Mouse (Mus musculus) layer of hippocampus, adult 9-10 months (tissue): Measurements from ENCODE around the gene H2-Eb1.
A peak's percentile ranks its signal among the peaks of the same experiment; 100 is the strongest.
"Not testable (repeated sequence)": the region's sequence is repeated elsewhere in the genome, so short reads cannot be mapped to it uniquely, and the experiment has no call there.

Experiments
- DNase-seq: peaks from one replicate; pipeline ENCODE4 v3.0.0; 2022; ENCODE audit warnings: low spot score

The H2-Eb1 gene

DNA sequence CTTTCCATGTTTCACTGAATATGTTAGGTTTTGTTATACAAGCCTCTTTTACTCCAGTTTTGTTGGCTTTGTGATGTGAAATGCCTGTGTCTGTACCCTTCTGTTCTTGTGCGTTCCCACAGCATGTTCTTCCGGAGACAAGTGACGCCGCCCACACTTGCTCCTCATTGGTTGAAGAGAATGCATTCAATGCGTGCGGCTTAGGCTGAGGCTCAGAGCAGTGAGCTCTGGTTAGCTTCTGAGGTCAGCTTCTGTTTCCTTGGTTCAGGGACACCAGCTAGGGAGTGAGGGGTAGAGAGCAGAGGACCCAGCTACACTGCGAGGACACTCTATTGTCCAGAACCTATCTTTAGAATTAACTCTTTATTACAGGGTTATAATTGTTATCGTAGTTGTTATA, 14.1 kb upstream of the H2-Eb1 start:
- DNase-seq = peak; percentile 79

- DNase-seq = no peak
Observed at GRCm38 (mm10) chr17:34292570-34292969, 13.1 kb upstream of the H2-Eb1 start.

- no peak for DNase-seq
Observed at GRCm38 (mm10) chr17:34293533-34293932, 12.1 kb upstream of the H2-Eb1 start.

GRCm38 (mm10) chr17:34294249-34294648, 11.4 kb upstream of the H2-Eb1 start:
- no peak for DNase-seq

DNA sequence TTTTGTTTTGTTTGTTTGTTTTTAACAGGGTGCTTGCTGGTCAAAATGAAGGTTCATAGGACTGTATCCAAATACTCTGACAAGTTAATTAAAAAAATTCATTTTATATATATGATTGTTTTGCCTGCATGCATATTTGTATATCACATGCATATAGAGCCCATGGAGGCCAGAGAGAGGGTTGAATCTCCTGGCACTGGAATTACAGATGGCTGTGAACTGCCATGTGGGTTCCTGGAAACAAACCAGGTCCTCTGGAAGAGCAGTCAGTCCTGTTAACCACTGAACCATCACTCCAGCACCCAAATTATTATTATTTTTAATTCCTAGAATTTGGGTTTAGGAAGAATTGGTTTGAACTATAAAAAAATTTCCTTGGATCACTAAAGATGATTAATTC, 10.4 kb upstream of the H2-Eb1 start:
- no peak for DNase-seq

DNA sequence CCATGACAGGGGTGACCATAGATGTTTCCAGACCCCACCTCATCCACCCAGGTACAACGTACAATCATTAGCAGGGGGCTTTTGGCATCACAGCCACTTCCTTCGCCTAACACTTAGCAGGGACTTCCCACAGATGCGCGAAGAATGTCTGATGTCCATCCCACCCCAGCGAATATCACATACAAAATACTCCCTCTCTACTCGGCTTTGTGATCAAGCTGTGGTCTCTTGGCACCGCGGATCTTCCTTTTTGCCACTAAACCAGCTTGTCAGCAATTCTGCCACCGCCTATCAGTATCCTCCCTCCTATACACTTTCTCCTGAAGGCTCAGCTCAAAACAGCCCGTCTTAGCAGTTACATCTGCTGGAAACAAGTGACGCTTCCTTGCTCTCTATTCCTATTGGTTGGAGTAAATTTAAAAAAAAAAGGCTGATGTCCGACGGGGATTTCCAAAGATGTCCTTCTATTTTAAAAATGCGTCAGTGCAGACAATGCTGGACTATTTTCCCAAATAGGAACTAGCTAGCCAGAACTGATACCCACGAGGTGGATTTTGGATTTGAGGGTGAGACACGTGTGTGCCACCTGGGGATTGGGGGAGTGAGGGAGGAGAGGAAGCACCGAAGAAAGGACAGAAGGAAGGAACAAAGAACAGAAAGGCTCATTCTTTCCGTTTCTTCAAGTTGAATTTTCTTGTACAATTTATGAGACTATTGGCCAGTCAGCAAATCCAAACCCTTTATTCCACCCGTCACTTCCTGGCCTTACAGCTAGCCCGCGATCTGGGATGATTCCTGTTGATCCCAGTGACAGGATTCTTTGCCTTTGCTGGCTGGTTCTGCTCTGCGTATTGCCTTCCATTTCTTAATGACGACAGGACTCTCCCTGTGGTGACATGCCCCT, 9.5 kb upstream of the H2-Eb1 start:
- DNase-seq = peak; percentile 85

GRCm38 (mm10) chr17:34299356-34299755, 6.3 kb upstream of the H2-Eb1 start:
- DNase-seq = no peak

- DNase-seq = no peak
Observed at GRCm38 (mm10) chr17:34300071-34300470, 5.6 kb upstream of the H2-Eb1 start.

GRCm38 (mm10) chr17:34300691-34301566, 4.7 kb upstream of the H2-Eb1 start:
- DNase-seq = no peak

GRCm38 (mm10) chr17:34301670-34302190, 3.9 kb upstream of the H2-Eb1 start:
- no peak for DNase-seq

GRCm38 (mm10) chr17:34303789-34304188, 1.9 kb upstream of the H2-Eb1 start:
- DNase-seq = no peak

GRCm38 (mm10) chr17:34304751-34305150, 916 bp upstream of the H2-Eb1 start:
- DNase-seq = peak; percentile 85

GRCm38 (mm10) chr17:34306407-34306806, 740 bp downstream of the H2-Eb1 start:
- no peak for DNase-seq

GRCm38 (mm10) chr17:34307216-34307615, 1.5 kb downstream of the H2-Eb1 start:
- no peak for DNase-seq

DNA sequence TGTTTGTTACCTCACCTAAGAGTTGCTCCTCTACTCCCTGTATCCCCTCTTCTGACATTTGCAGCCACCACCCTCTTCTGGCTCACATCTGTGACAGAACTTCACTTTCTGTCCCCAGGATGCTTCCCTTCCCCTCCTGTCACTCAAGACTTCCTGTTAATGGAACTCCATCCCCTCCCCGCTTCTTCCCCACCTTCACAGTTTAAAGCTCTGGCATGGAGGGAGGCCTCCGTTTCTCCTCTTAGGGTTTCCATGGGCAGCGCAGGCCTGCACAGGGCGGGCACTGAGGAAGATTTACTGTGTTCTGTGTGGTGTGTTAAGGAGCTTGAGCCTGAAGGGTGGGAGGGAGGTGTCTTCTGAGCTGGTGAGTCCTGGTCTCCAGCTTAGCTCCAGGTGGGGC, 2.5 kb downstream of the H2-Eb1 start:
- no peak for DNase-seq

DNA sequence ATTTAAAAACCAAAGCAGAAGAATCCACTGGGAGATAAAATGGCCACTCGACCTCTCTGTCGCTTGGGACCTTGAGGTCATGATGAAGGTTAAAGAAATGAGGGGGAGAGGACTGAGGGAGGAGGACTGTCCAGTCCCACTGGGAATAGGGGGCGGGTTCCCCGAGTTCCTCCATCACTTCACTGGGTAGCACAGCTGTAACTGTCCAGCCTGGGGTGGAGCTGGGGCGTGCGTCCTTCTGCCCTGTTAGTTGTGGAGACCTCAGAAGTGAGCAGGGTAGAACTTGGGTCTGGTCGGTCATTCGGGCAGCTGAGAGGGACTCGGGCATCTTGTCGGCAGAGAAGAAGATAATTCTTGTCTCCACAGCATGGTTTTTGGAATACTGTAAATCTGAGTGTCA, 3.6 kb downstream of the H2-Eb1 start:
- DNase-seq = no peak

DNA sequence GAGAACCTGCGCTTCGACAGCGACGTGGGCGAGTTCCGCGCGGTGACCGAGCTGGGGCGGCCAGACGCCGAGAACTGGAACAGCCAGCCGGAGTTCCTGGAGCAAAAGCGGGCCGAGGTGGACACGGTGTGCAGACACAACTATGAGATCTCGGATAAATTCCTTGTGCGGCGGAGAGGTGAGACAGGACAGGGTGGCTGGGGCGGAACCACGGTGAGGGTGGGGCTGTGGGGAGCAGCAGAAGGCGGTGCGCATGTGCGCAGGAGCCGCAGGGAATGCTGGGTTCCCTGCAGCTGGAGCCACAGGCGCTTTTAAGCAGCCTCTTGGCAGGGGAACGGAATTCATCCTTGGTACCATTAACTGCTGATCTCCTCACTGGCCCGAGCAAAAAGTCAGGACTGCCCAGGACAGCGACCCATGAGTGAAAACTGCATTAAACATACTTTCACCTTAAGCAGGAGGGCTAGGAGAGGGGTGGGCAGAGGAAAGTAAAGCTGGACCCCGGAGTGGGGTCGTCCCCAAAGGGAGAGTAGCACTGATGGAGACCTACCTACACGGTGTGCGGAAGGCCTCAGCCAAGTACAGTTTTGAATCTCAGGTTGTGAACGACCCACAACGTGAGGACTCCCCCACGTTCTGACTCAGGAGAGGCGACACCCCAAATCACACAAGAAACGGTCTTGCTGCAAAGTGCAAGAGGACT, 4.2 kb downstream of the H2-Eb1 start:
- DNase-seq = no peak

DNA sequence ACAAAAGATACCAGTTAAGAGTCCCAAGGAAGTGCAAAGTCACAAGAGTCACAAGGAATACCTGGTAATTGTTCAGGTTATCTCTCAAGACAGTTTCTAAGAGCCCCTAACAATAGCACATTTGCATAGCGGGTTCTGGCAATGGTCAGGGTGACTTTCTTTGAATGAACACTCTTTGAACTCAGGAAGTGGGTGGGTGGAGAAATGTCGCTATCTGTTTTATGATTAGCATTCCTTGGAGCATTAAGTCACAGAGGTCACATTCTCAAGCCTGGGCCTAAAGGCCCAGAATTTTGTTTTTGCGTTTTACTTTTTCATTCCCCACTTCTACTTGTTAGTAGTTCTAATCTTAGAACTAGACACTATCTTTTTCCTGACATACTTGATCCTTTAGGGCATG, 4.9 kb downstream of the H2-Eb1 start:
- DNase-seq = not testable (repeated sequence)

- no peak for DNase-seq
Observed at GRCm38 (mm10) chr17:34312185-34312584, 6.5 kb downstream of the H2-Eb1 start.

GRCm38 (mm10) chr17:34313393-34313792, 7.7 kb downstream of the H2-Eb1 start:
- peak; percentile 55 for DNase-seq

GRCm38 (mm10) chr17:34314286-34314685, 8.6 kb downstream of the H2-Eb1 start:
- DNase-seq = no peak

DNA sequence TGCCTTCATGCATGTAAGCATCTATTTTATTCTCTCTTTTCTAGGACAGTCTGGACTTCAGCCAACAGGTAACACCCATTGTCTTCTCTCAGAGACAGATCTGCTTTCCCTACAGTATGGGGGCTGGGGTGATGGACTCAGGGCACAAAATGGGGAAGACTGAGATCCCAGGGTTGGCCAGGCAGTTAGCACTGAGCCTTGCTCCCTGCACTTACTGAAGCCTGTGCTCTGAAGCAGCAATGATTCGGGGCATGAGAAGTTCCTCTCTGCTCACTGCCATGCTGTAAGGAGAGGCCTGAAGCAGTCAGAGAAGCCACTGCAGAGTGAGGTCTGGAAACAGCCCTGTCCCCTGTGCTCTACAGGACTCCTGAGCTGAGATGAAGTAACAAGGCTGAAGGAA, 9.8 kb downstream of the H2-Eb1 start:
- no peak for DNase-seq
